Mouse (Mus musculus): ENCODE measurements at regions not wholly inside any gene's neighbourhood (a gene's known extent, or its start where the extent isn't known, plus 50 kb on each side); places are given as distances from the start of the nearest gene placed in this dataset.

DNA sequence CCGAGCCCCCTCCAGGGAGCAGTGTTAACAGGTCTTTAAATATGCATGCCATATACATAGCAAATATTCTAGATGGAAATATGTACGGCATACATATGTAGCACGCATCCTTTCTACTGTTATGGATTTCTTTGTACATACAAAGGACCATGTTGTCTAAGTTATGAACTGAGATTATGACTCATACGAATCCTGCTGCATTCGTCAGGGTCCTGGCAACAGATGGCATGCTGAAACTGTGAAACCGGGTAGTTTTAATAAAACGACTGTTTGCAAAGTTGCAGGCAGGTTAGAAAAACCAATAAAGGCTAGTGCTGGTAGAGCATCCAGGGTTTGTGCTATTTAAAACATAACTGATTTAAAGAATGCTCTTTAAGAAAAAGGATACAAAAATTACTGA lies 88.8 kb upstream of the Tlk1 start:
- DNase-seq, result no peak

- DNase-seq, result no peak
Observed at GRCm38 (mm10) chr2:70909401-70909800, 83.9 kb upstream of the Tlk1 start.

- DNase-seq, result peak; percentile 12
Observed at GRCm38 (mm10) chr2:70908579-70908978, 83.1 kb upstream of the Tlk1 start.

DNA sequence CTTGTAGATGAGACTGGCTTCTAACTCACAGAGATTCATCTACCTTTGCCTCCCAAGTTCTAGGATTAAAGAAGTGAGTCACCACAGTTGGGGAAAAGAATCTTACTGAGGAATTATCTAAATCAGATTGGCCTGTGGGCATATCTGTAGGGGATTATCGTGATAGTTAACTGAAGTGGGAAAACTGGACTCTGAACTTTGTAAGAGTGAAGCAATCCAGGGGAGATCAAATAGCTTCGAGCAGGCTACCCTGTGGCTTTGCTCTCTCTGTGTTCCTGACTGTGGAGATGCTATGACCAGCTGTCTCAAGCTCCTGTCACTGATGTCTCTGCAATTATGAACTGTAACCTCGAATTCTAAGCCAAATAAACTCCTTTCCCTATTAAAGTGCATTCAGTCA lies 80.7 kb upstream of the Tlk1 start:
- no peak for DNase-seq

GRCm38 (mm10) chr2:70904429-70904828 lies 78.9 kb upstream of the Tlk1 start:
- DNase-seq, result no peak

GRCm38 (mm10) chr2:70902196-70902595 lies 76.7 kb upstream of the Tlk1 start:
- no peak for DNase-seq

- no peak for DNase-seq
Observed at GRCm38 (mm10) chr2:70901479-70901878, 76.0 kb upstream of the Tlk1 start.

DNA sequence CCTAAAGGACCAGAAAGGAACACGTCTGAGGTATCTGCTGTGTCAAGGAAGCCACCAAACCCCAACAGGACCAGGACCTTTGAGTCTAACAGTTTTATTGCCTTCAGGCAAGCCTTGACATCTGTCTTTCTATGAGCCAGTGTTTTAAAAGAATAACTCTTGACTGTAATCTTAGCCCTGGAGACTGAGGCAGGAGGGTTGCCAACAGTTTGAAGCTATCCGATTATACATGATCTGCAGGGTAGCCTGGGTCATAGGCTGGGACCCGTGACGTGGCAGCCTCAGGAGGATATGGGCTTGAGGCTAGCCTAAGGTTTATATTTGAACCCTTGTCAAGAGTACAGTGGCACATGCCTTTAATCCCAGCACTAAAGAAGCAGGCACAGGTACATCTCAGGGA lies 73.5 kb upstream of the Tlk1 start:
- no peak for DNase-seq

DNA sequence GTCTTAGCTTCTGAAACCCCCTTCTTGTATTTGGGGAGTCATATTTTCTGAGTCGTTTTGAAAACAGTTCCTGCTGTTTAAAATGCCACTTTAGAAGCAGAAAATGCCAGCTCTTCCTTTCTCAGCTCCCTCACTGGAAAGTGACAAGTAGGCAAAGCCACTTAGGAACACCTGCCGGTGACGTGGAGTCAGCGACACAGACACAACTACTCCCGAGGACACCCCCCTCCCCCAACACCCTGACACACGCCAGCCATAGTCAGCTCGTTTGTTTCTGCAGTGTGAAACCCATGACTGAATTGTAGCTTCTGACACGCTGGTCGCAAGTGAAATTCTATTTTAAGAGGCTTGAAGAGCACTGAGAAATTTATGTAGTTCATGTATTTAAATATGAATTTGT lies 72.9 kb upstream of the Tlk1 start:
- DNase-seq, result no peak

DNA sequence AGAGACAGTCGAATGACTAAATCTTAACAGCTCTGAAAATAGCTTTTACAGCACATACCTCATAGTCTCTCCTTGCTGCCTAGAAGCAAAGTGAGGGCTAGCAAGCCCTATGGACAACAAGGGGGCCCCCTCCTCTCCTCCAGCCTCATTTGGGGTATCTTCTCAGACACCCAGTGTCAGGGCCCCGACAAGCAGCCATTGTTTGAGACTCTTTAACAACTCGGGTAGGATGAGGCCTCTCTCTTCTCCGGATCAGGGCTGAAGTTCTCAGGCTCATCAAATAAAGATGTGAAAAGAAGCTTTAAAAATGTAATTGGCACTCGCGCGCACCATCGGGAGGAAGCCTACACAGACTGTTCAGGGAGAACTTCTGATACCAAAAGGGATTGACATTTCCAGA lies 71.8 kb upstream of the Tlk1 start:
- DNase-seq, result no peak

GRCm38 (mm10) chr2:70889522-70890100 lies 64.1 kb upstream of the Tlk1 start:
- DNase-seq, result no peak

DNA sequence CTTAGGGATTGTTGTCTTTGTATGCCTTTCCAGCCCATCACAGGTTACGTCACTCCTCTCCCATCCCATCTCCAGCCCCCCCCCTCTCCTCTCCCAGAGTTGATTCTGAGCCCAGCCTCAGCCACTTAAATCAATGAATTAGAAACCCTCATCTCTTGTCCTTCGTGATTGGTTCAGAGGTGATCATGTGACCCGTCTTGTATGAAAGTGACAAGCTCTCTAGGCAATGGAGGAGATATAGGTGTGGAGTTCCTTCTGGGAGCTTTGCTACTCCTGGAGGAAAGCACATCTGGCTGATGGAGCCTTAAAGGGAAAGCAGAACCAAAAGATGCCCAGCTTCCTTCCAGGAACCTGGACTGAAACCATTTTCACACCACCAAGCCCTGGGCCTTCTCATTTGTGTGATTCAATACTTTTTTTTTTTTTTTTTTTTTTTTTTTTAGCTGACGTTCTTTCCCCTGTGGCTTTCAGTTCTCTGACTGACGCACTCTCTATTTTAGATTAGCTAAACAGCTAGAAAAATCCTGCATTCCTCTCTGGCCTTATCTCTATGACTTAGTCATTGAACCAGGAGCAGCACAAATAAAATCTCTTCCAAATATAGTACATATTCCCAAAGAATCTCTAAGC lies 63.4 kb upstream of the Tlk1 start:
- no peak for DNase-seq

DNA sequence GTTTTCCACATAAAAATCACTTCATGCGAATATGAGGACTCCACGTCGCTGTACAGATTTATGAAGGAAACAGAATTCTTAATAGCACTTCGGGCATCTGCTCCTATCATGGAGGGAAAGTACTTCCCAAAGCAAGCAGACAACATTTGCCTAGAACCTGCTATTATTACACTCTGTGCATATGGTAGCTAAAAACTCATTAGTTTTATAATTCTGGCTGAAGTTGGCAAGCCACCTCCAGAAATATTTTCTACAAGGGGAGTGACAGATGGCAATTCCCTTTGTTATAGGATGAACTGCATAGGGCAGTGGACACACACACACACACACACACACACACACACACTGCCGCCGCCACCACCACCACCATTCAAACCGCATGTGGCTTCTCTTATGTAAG lies 61.3 kb upstream of the Tlk1 start:
- no peak for DNase-seq

- DNase-seq, result no peak
Observed at GRCm38 (mm10) chr2:70885674-70886073, 60.1 kb upstream of the Tlk1 start.

- no peak for DNase-seq
Observed at GRCm38 (mm10) chr2:70877333-70878080, 52.0 kb upstream of the Tlk1 start.

GRCm38 (mm10) chr2:70876251-70876650 lies 50.7 kb upstream of the Tlk1 start:
- DNase-seq, result no peak

Measured in liver (tissue).